Mouse (Mus musculus): Measurements from ENCODE around the gene Pgc.

- TF ChIP-seq CTCF (IDR thresholded peaks at IDR 0.05; ENCODE audit: insufficient read depth, low read length): no peak
- no peak for TF ChIP-seq POLR2A (IDR thresholded peaks at IDR 0.05; ENCODE audit: borderline replicate concordance, extremely low read depth, low read depth, low read length)
These were observed 17.4 kb downstream of the Pgc start for GRCm38 (mm10) chr17:47744086-47744485.

Measured in lung, adult 2 months (tissue).